Mouse (Mus musculus) heart, adult 2 months (tissue): Measurements from ENCODE around the gene Il12rb2. TPM values are rescaled to one million over a fixed set of nuclear protein-coding genes. Genes with fewer than 3 reads are reported as not detected.

Experiments
- DNase-seq, 2 experiments: peaks; one replicate each; pipeline ENCODE4 v3.0.0; 2021
- H3K27ac ChIP-seq: fragments of 200-600 bp; 2 replicates; pipeline ENCODE4 v1.8.1; 2022
- H3K27me3 ChIP-seq: fragments of 200-500 bp; 2 replicates; pipeline ENCODE4 v1.6.1; 2012; ENCODE audit warnings: mild to moderate bottlenecking, low read length, inconsistent platforms, mixed read lengths; ENCODE audit not compliant: control insufficient read depth, insufficient read depth
- H3K36me3 ChIP-seq: fragments of 200-500 bp; 2 replicates; pipeline ENCODE4 v1.6.1; 2012; ENCODE audit warnings: low read length, inconsistent platforms; ENCODE audit not compliant: control insufficient read depth, insufficient read depth
- H3K4me1 ChIP-seq: fragments of 200-500 bp; 2 replicates; pipeline ENCODE4 v1.6.1; 2011; ENCODE audit warnings: low read length; ENCODE audit not compliant: control insufficient read depth, insufficient read depth
- H3K4me3 ChIP-seq: fragments of 200-600 bp; 2 replicates; pipeline ENCODE4 v1.8.1; 2022
- H3K79me2 ChIP-seq: fragments of 200-500 bp; replicated peaks from 2 replicates; pipeline ENCODE4 v1.6.1; 2012; ENCODE audit warnings: mild to moderate bottlenecking, inconsistent platforms, low read length, moderate library complexity, mixed read lengths; ENCODE audit not compliant: control insufficient read depth, insufficient read depth
- H3K9ac ChIP-seq: fragments of 200-500 bp; 2 replicates; pipeline ENCODE4 v1.6.1; 2012; ENCODE audit warnings: low read depth, mild to moderate bottlenecking, control low read depth, inconsistent platforms, low read length, mixed read lengths
- CTCF ChIP-seq: fragments of 200-600 bp; IDR thresholded peaks from 2 replicates; pipeline ENCODE4 v1.8.1; 2022; ENCODE audit warnings: antibody characterized with exemption, mild to moderate bottlenecking, moderate library complexity
- EP300 ChIP-seq: fragments of 200-500 bp; IDR thresholded peaks from 2 replicates; pipeline ENCODE4 v1.6.1; 2011; ENCODE audit warnings: low read depth, low read length, control low read depth; ENCODE audit not compliant: insufficient read depth
- POLR2A ChIP-seq: fragments of 200-500 bp; IDR thresholded peaks from 2 replicates; pipeline ENCODE4 v1.6.1; 2011; ENCODE audit warnings: mild to moderate bottlenecking, low read depth, low read length, control low read depth; ENCODE audit not compliant: insufficient read depth
- WGBS: fragments of 180-500 bp; shearing (Covaris S2); methylation state at CpG from one replicate; pipeline ENCODE4 v1.1.7; 2018; 5-methylcytosine and 5-hydroxymethylcytosine counted together
- intact Hi-C: fragments of 180-260 bp; cut with DNase I; formaldehyde crosslinking; loops from one replicate; pipeline ENCODE4 v1.15.1; 2025
- polyA plus RNA-seq: library from polyadenylated mRNA; depleted of rRNA; stranded (reverse); fragments of >200 nt; gene quantifications from 2 replicates; pipeline ENCODE4 v1.2.3, GENCODE M21; 2012
- total RNA-seq, 2 experiments: library from RNA; stranded (reverse); gene quantifications; 2 replicates each; pipeline ENCODE4 v1.2.3; 2021

Il12rb2 gene
- total and polyA plus RNA-seq, 3 experiments = 0.18 to 0.20 TPM; not detected in 1

DNA sequence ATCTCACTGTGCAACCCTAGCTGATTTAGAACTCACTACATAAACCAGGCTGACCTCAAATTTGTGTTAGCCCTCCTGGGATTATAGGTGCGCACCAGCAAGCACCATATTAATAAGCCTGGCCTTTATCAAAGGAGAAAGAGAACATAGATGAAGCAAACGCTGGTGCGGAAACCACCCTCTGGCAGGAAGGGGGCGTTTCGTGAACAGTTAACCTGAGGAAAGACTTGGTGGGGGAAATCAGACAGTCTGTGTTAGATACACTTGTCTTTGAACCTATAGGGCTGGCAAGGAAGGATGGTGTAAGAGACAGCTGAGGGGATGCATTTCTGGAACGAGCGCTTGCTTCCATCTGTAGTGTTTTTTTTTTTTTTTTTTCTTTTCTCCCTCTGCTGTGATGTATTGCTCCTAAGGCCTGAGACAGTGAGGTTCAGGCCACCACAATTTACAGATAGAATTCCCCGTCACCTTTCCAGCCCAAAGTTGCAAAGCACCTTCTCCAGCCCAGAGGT lies 58.1 kb downstream of the Il12rb2 start:
- Histone ChIP-seq H3K36me3 (no peaks in the 10 kb centered on the region), H3K4me3 (no peak overlapping the region), H3K27ac (no peak overlapping the region), H3K9ac (no peak overlapping the region), H3K27me3 (no peaks in the 10 kb centered on the region), H3K4me1 (no peaks in the 10 kb centered on the region), H3K79me2 (no peaks in the 10 kb centered on the region)
- WGBS = 81% methylated on average over 8 of the region's 8 CpGs
- intact Hi-C loops = loop anchor here (1.0 to 2.0 kb wide), 2 partner anchors 119 to 148 kb away; no protein-coding TSS in a partner anchor
- TF ChIP-seq CTCF = no peak
- no peak for TF ChIP-seq EP300
- no peak for TF ChIP-seq POLR2A
- no peak for DNase-seq

GRCm38 (mm10) chr6:67317068-67317467 lies 58.9 kb downstream of the Il12rb2 start:
- WGBS = 67% methylated on average over 5 of the region's 5 CpGs
- no peak overlapping the region for H3K4me3 ChIP-seq
- H3K27ac ChIP-seq = no peak overlapping the region
- no peaks in the 10 kb centered on the region for H3K27me3 ChIP-seq
- no peak for TF ChIP-seq EP300
- TF ChIP-seq POLR2A = no peak
- no peak for TF ChIP-seq CTCF
- intact Hi-C loops = no loop called here
- no peaks in the 10 kb centered on the region for H3K36me3 ChIP-seq
- H3K9ac ChIP-seq = no peak overlapping the region
- no peak for DNase-seq
- H3K79me2 ChIP-seq = no peaks in the 10 kb centered on the region
- H3K4me1 ChIP-seq = no peaks in the 10 kb centered on the region

- H3K9ac ChIP-seq = no peak overlapping the region
- H3K27me3 ChIP-seq = no peaks in the 10 kb centered on the region
- no peak overlapping the region for H3K4me3 ChIP-seq
- DNase-seq = no peak
- no peak overlapping the region for H3K27ac ChIP-seq
- TF ChIP-seq CTCF (no peak), EP300 (no peak), POLR2A (no peak)
- intact Hi-C loops = no loop called here
- H3K4me1 ChIP-seq = no peaks in the 10 kb centered on the region
- 85% methylated on average over 1 of the region's 1 CpGs for WGBS
- no peaks in the 10 kb centered on the region for H3K79me2 ChIP-seq
- no peaks in the 10 kb centered on the region for H3K36me3 ChIP-seq
Observed at GRCm38 (mm10) chr6:67314697-67315096, 61.3 kb downstream of the Il12rb2 start.

DNA sequence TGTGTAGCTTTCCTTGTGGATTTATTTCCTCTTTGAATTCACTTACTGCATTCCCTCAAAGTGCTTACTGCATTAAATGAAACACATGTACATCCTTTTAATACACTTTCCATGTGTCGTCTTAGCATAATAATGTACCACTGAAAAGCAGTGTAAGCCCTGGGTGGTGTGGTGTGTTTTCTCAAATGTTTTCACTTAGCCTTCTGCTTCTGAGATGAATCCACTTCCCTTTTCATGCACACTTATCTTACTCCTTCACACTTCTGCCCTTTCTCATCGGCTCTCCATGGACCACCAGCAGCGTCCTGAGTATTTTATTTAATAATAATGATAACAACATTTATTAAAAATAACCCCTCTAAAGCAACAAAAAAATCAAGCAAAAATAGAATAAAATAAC lies 66.2 kb downstream of the Il12rb2 start:
- H3K4me1 ChIP-seq = no peaks in the 10 kb centered on the region
- H3K9ac ChIP-seq = no peak overlapping the region
- no peak overlapping the region for H3K27ac ChIP-seq
- no peak overlapping the region for H3K4me3 ChIP-seq
- intact Hi-C loops = no loop called here
- H3K27me3 ChIP-seq = no peaks in the 10 kb centered on the region
- H3K79me2 ChIP-seq = no peaks in the 10 kb centered on the region
- H3K36me3 ChIP-seq = no peaks in the 10 kb centered on the region
- TF ChIP-seq POLR2A (no peak), EP300 (no peak), CTCF (no peak)
- DNase-seq = no peak
- 70% methylated on average over 3 of the region's 3 CpGs for whole genome bisulfite sequencing

DNA sequence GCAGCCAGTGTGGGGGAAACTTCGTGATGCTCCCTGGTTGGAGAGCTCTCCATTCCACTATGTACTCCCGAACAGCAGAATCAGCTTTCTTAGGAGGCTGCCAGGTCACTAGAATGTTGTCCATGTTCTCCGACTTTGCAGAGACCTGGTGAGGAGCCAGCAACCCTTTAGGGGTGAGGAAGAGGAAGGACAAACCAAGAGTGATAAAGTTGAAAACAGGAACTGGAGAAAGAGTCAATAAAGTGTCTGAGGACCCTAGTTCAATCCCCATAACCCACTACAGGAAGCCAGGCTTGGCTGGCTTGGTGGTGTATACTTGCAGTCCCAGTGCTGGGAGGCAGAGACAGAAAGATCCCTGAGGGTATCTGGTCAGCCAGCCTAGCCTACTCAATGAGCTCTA lies 67.0 kb downstream of the Il12rb2 start:
- H3K36me3 ChIP-seq = no peaks in the 10 kb centered on the region
- H3K4me1 ChIP-seq = no peaks in the 10 kb centered on the region
- no peak for DNase-seq
- H3K27ac ChIP-seq = no peak overlapping the region
- intact Hi-C loops = no loop called here
- no peak overlapping the region for H3K9ac ChIP-seq
- no peaks in the 10 kb centered on the region for H3K79me2 ChIP-seq
- no peaks in the 10 kb centered on the region for H3K27me3 ChIP-seq
- 66% methylated on average over 3 of the region's 3 CpGs for WGBS
- no peak overlapping the region for H3K4me3 ChIP-seq
- TF ChIP-seq CTCF (no peak), POLR2A (no peak), EP300 (no peak)

- Histone ChIP-seq H3K79me2 (no peaks in the 10 kb centered on the region), H3K36me3 (peaks cover 4% of the 10 kb centered on the region; the same call in 1 of the 2 replicates), H3K27ac (no peak overlapping the region), H3K4me3 (no peak overlapping the region), H3K4me1 (peaks cover 6% of the 10 kb centered on the region), H3K27me3 (no peaks in the 10 kb centered on the region), H3K9ac (no peak overlapping the region)
- intact Hi-C loops = no loop called here
- TF ChIP-seq POLR2A = no peak
- no peak for TF ChIP-seq EP300
- TF ChIP-seq CTCF = no peak
- DNase-seq = no peak
- 82% methylated on average over 10 of the region's 10 CpGs for WGBS
Observed at GRCm38 (mm10) chr6:67303210-67303609, 72.8 kb downstream of the Il12rb2 start.
